Mouse (Mus musculus) brain, embryonic 14.5 days (tissue): ENCODE data around the gene Snai1.
A peak's percentile ranks its signal among the peaks of the same experiment; 100 is the strongest.

Experiments
- CTCF ChIP-seq: fragments of 200-500 bp; IDR thresholded peaks from 2 replicates; pipeline ENCODE4 v1.5.1; 2012; ENCODE audit warnings: inconsistent platforms, mild to moderate bottlenecking, moderate library complexity, borderline replicate concordance; ENCODE audit not compliant: insufficient read depth, insufficient read length; ENCODE audit errors: extremely low read depth
- POLR2A ChIP-seq: fragments of 200-500 bp; IDR thresholded peaks from 2 replicates; pipeline ENCODE4 v1.6.1; 2012; ENCODE audit warnings: mild to moderate bottlenecking, inconsistent platforms, borderline replicate concordance; ENCODE audit not compliant: poor library complexity, insufficient read depth, insufficient read length, severe bottlenecking; ENCODE audit errors: extremely low read depth

GRCm38 (mm10) chr2:167512970-167513369 lies 25.0 kb upstream of the Snai1 start:
- no peak for TF ChIP-seq POLR2A
- TF ChIP-seq CTCF, result peak; percentile 15; the same call in 1 of the 2 replicates
